Mouse (Mus musculus) mesoderm, embryonic 11.5 days (tissue): Measurements from ENCODE around the gene Acp7.

Source experiments
- DNase-seq: peaks from one replicate; pipeline ENCODE4 v3.0.0-alpha.2; 2012; ENCODE audit warnings: low read depth, low spot score

The Acp7 gene

DNA sequence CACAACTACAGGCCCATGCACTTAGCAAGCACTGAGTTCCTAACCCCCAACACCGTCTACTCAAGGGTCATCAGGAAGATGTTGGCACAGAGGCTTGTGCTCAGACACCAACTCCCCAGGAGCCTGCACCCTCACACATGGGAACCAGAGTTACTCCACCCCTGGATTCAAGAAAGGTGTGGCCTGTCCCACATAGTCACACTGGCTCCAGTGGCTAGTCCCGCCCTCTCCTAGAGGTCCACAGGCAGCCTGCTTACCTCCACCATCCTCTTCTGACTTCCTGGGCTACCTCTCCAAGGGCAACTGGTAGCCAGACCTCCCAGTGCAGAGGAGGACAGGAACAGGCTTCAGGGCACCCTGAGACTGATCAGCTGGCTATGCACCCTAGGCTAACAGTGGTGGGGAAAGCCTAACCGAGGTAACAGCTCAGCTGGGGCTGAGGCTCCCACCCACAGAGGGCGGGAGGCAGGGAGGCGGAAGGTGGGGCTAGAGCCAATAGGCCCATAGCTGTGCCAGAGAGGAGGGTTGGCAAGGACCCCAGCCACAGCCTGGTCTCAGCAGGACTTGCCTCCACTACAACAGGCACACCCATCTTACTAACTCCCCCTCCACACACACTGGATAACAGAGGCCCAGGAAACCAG lies 54.7 kb downstream of the Acp7 start:
- DNase-seq = no peak

GRCm38 (mm10) chr7:28575597-28575996 lies 55.5 kb downstream of the Acp7 start:
- DNase-seq = no peak

DNA sequence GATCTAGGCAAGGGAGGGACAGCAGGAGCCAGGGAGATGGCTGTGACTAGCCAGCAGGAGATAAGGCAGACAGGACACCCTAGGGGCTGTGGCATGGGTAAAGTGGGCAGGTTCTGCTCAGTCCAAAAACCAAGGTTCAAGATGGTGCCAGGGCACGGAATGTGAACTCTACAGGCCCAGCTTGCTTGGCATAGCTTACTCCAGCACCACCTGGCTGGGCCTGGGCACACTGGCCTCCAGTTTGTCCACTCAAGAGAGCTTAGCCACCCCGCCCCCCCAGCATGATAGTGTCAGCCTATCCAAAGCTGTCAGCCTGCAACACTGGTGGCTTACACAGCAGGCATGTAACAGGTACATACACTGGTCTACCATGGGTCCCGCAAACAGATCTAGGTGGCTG lies 57.9 kb downstream of the Acp7 start:
- DNase-seq = no peak

- DNase-seq = no peak
These were observed 58.4 kb downstream of the Acp7 start for GRCm38 (mm10) chr7:28572689-28573088.

DNA sequence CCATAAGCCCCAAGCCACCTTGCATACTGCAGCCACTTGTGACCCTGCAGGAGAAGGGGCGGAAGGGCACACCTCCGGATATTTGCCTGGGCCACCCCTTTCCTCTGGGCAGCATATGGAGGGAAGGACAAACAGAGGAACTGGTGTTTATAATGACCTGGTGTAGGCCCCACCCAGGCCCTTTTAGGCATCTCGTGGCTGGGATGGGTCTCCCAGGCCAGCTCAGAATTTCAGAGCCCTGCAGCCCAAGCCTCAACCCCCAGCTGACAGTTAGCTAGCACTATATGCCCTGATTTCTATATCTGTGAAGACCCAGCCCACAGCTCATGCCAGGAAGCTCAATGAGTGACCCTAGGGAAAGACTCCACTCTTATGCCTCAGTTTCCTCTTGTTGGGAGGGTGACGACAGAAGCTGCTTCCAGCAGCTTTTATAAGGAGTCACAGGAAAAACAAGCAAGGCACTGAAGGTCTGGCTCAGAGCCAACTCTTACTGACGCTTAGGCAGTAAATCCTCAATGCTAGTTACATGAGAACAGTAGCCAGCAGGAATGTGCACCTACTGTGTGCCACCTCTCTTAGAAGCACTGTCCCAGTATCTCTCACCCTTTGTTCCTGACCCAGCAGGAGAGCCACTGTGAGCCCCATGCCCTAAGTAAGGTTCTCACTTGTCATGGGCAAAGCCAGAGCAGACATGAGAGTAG lies 60.0 kb downstream of the Acp7 start:
- DNase-seq = no peak

- no peak for DNase-seq
These were observed 60.7 kb downstream of the Acp7 start for GRCm38 (mm10) chr7:28570291-28570981.

GRCm38 (mm10) chr7:28568253-28568652 lies 62.9 kb downstream of the Acp7 start:
- DNase-seq = peak; percentile 73

GRCm38 (mm10) chr7:28567539-28567938 lies 63.6 kb downstream of the Acp7 start:
- DNase-seq = no peak

GRCm38 (mm10) chr7:28565407-28565806 lies 65.7 kb downstream of the Acp7 start:
- DNase-seq = no peak

- no peak for DNase-seq
These were observed 68.2 kb downstream of the Acp7 start for GRCm38 (mm10) chr7:28562951-28563350.

DNA sequence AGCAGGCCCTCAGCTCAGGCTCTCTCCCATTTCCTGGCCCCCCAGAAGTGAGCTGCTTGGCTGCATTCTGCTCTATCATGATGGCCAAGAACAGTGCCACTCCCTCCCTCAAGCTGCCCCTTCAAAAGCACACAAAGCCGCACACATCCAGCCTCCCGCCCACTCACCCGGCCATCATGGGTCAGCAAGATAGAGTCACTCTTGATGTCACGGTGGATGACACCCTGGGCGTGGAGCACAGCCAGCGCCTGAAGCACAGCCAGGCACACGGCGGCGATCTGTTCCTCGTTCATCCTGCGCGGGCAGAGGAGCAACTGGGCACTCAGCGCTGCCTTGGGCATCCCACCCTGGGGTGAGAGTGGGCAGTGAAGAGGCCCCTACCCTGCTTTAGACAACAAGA lies 68.8 kb downstream of the Acp7 start:
- no peak for DNase-seq

- DNase-seq = no peak
These were observed 69.2 kb downstream of the Acp7 start for GRCm38 (mm10) chr7:28561967-28562366.

DNA sequence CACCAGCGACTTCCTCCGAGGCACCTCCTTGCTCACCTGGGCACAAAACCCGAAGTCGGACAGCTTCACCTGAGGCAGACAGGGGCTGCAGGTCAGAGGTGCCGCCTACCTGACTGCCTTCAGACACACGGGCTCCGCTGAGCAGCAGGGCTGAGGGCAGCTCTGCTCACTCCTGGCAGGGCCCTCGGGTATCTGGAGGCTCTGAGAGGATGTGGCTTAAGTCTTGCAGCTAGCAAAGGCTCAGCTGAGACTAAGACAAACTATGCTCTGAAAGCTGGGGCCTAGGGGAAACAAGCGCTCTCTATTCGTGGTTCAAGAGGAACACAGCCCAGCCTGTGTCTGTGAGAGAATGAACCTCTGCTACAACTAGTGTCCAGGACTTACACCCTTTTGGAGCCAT lies 70.3 kb downstream of the Acp7 start:
- no peak for DNase-seq

- no peak for DNase-seq
These were observed 72.6 kb downstream of the Acp7 start for GRCm38 (mm10) chr7:28558486-28558885.

DNA sequence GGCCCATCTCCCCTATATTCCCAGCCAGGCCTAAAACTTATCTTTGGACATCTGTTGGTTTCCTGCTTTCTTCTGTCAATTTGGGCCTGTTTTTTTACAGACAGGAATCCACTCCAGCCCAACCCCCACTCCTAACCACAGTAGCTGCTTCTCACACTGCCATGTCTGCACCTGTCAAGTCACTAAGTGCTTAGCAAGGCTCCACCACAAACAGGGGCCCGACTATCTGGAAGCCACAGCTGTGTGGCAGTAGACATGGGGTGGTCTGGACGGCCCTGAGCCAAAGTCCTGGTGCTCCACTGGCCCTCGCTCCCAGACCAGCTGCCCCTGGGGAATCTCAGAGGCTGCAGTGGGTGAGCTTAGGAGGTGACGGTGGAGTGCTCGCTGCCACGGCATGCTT lies 73.4 kb downstream of the Acp7 start:
- DNase-seq = no peak
